Mouse (Mus musculus) midbrain, embryonic 14.5 days (tissue): ENCODE measurements at regions not wholly inside any gene's neighbourhood (a gene's known extent, or its start where the extent isn't known, plus 50 kb on each side); places are given as distances from the start of the nearest gene placed in this dataset.
A peak's percentile ranks its signal among the peaks of the same experiment; 100 is the strongest.

Experiments
- ATAC-seq: fragments of 200-750 bp; cut with Nextera tagmentation; 2 replicates; pipeline ENCODE4 v1.8.0; 2017; ENCODE audit warnings: moderate number of reproducible peaks, moderate library complexity; ENCODE audit not compliant: low FRiP score, low TSS enrichment
- DNase-seq: peaks from one replicate; pipeline ENCODE4 v3.0.0-alpha.2; 2015
- H3K27ac ChIP-seq: fragments of 300-500 bp; sonication (generic); replicated peaks from 2 replicates; pipeline ENCODE4 v1.5.1; 2014; ENCODE audit warnings: mild to moderate bottlenecking, low read depth, low read length, moderate library complexity
- H3K27me3 ChIP-seq: fragments of 300-500 bp; sonication (generic); 2 replicates; pipeline ENCODE4 v1.6.1; 2014; ENCODE audit warnings: low read length, control low read depth, mixed read lengths; ENCODE audit not compliant: control insufficient read depth, insufficient read depth
- H3K36me3 ChIP-seq: fragments of 300-500 bp; sonication (generic); 2 replicates; pipeline ENCODE4 v1.6.1; 2014; ENCODE audit warnings: low read length, control low read depth; ENCODE audit not compliant: control insufficient read depth, insufficient read depth
- H3K4me1 ChIP-seq: fragments of 300-500 bp; sonication (generic); 2 replicates; pipeline ENCODE4 v1.6.1; 2014; ENCODE audit warnings: mild to moderate bottlenecking, antibody characterized with exemption, low read length, control low read depth; ENCODE audit not compliant: control insufficient read depth, insufficient read depth
- H3K4me2 ChIP-seq: fragments of 300-500 bp; sonication (generic); 2 replicates; pipeline ENCODE4 v1.6.1; 2014; ENCODE audit warnings: mild to moderate bottlenecking, low read length, moderate library complexity
- H3K4me3 ChIP-seq: fragments of 300-500 bp; sonication (generic); replicated peaks from 2 replicates; pipeline ENCODE4 v1.5.1; 2014; ENCODE audit warnings: low read depth, low read length
- H3K9ac ChIP-seq: fragments of 300-500 bp; sonication (generic); replicated peaks from 2 replicates; pipeline ENCODE4 v1.6.1; 2014; ENCODE audit warnings: mild to moderate bottlenecking, low read length, moderate library complexity
- H3K9me3 ChIP-seq: fragments of 300-500 bp; sonication (generic); 2 replicates; pipeline ENCODE4 v1.6.1; 2016; ENCODE audit warnings: low read length, control low read depth, mixed read lengths; ENCODE audit not compliant: control insufficient read depth
- WGBS: fragments of 180-500 bp; shearing (Covaris S2); extraction: QIAGEN DNeasy Blood & Tissue Kit; methylation state at CpG from one replicate; pipeline ENCODE4 v1.1.7; 2014; 5-methylcytosine and 5-hydroxymethylcytosine counted together

DNA sequence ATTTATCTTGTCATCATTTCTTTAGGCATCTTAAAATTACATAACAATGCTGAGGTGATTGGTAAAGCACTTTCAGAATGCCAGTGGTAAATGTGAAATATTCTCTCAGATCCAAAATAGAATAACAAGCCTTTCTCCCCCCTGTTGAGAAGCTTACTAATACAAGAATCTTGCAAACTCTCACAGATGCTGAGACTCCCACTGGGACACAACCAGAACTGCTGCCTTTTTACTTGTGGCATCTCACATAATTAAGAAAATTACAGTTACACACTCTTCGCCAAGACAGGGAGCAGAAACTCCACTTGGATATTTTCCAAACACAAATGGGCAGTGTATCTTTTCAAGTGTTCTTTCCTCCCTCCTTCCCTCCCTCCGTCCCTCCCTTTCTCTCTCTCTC lies 1665.2 kb upstream of the G6pd2 start:
- whole genome bisulfite sequencing, result 63% methylated on average over 2 of the region's 2 CpGs
- no peaks in the 10 kb centered on the region for H3K36me3 ChIP-seq
- peak; percentile 26 for DNase-seq
- no peaks in the 10 kb centered on the region for H3K27me3 ChIP-seq
- H3K9me3 ChIP-seq, result no peaks in the 10 kb centered on the region
- no peak overlapping the region for H3K4me2 ChIP-seq
- no peak overlapping the region for H3K27ac ChIP-seq
- no peak for ATAC-seq
- H3K4me1 ChIP-seq, result peaks cover 2% of the 10 kb centered on the region; the same call in 1 of the 2 replicates
- H3K9ac ChIP-seq, result no peak overlapping the region
- H3K4me3 ChIP-seq, result no peak overlapping the region

DNA sequence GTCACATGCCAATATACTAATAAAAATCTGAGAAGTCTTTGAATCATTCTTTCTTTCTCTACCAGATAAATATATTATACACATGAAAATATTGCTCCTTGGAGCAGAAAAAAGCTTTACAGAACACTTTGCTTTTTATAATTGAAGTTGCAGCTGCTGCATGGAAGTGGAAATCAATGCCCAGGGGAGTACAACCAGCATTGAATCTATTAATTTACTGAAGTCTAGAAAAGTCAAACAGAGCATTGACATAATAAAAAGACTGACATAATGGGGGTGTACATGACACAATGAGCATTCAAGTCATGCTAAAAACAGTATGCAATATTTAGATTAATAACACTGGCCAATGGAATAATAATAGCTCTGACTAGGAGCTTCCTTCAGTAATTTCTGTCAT lies 1663.0 kb upstream of the G6pd2 start:
- Histone ChIP-seq H3K9ac (no peak overlapping the region), H3K4me1 (peaks cover 2% of the 10 kb centered on the region; the same call in 1 of the 2 replicates), H3K4me3 (no peak overlapping the region), H3K9me3 (no peaks in the 10 kb centered on the region), H3K4me2 (no peak overlapping the region), H3K27me3 (no peaks in the 10 kb centered on the region), H3K27ac (no peak overlapping the region), H3K36me3 (no peaks in the 10 kb centered on the region)
- peak; percentile 64 for DNase-seq
- no peak for ATAC-seq
